Mouse (Mus musculus) yolk sac, embryonic 10.5 days (tissue): Measurements from ENCODE around the gene Flg2.

Experiments used
- DNase-seq: peaks from one replicate; pipeline ENCODE4 v3.0.0-alpha.2; 2017; ENCODE audit warnings: low spot score

The Flg2 gene

DNA sequence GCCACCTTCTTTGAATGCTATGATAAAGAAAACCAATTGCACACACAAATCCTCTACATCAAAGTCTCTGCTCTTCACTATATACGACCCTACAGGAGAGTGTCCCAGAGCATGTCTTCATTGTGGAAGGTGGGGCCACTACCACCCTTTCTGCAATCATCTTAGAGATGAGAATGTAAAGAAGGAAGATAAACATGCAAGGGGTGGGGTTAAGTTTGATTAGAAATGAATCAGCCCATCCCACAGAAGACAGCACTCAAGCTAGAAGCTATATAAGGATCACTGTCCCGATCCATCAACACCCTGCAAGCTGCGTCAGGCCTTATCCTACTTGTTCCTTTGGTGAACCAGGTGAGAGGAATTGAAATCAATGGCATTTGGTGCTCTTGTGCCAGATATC, at the start of gene Flg2:
Gene Flg2, plus strand, starts transcription at position 301 of the 400 bp plus-strand sequence.
- no peak for DNase-seq

DNA sequence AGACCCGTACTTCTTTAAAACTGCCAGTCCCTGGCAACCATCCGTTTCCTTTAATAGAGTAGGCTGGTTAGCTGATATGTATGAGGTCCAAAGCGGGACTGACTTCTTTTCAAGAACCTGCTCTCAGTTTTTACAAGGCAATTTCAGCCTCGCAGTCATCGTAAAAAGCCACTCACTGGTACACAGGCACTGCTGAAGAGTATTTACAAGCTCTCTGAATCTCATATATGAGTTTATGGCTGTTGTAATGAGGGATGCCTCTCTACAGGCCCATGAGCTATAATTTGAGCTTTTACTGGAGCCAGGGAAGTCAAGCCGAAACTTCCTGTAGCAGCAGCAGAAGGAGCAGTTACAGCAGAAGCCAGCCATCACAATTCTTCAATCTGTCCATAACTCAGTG, 34.6 kb upstream of the Flg2 start:
- no peak for DNase-seq

DNA sequence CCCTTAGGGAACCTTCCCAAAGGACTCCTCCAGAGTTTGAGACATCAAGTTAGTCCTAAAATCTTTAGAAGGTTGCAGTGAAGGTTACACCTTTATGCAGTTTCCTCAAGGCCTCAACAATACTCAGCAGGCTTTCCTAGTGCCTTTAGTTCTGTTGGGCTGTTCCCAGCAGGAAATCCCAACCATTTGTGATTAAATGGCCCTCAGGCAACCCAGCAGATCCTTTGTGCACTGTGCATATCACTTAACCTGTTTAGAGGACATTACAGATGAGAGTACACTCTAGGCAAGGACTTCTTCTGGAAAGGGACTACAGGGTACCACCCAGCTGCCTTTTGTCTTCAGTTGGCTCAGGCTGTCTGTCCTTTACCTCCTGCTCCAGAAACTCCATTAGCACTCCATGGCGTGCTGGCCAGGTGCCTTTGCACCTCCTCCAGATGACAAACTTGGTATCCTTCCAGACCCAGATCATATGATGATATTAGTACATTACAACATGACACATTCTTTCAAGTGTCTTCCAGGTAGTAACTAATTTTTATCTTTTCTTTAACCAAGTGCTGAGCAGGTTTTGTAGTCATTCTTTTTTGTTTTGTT, 34.0 kb upstream of the Flg2 start:
- DNase-seq = no peak

DNA sequence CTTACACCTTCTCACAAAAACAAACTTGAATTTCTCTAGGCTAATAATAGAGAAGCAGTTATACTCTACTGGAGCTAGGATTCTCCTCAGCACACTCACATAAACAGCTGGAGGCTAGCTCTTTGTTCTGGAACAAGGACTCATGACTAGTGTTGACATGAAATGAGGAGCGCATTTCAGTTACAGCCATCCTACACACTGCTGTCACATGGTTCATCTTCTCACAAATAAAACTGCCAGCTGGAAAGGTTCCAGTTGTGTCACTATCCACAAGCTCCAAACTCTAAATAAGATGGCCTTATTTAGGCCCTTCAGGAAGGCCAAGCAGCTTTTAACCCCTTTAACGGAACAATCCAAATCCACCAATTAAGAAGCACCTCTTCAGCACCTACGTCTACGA, 16.2 kb upstream of the Flg2 start:
- DNase-seq = no peak

DNA sequence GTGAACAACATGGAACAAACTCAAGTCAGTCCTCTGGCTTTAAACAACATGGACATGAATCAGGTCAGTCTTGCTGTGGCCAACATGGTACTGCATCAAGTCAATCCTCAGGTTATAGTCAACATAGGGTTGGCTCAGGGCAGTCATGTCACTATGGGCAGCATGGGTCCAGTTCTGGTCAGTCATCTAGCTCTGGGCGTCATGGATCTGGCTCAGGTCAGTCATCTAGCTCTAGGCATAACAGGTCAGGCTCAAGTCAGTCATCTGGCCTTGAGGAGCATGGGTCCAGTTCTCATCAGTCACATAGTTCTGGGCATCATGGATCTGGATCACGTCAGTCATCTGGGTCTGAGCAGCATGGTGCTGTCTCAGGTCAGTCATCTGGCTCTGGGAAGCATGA, 4.9 kb downstream of the Flg2 start:
- no peak for DNase-seq

DNA sequence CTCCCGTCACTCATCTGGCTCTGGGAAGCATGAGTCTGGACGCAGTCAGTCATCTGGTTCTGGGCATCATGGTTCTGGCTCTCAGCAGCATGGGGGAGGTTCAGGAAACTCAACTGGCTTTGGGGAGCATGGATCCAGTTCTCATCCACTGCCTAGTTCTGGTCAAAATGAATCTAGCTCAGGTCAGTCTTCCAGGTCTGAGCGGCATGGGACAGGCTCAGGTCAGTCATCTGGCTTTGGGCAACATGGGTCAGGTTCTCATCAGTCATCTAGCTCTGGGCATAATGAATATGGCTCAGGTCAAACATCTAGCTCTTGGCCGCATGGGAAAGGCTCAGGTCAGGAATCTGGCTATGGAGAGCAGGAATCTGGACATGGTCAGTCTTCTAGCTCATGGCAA, 5.4 kb downstream of the Flg2 start:
- no peak for DNase-seq
